Mouse (Mus musculus): Measurements from ENCODE around the gene Cbx1.

DNA sequence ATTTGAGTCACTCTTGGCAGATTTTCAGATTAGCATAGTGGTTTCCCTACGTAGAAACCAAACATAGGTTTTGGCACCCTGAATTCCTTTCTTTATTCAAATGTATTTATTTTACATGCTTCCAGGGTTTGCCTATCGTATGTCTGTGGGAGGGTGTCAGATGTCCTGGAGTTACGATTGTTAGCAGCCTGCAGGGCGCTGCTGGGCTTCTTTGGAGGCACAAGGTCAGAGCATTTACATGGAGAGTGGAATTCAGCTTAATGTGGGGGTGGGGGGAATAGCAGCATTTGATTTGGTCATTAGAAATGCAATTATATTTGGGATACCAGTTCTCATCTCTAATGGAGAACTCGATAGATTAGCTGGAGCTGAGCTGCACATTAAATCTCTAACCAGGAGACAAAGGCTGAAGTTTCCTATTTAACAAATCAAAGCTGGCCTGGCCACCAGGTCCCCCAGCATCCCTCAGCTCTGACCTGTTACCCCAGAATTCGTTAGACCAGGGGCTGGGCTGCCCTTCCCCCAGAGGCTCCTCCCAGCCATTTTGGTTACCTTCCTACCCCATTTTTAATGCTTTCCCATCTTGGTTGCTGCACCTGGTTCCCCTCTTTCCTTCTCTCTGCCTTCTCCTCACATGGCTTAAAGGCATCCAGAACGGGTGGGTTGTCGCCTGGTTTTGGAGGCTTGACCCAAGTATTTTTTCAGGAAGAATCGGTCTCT, 2.0 kb upstream of the Cbx1 start:
- TF ChIP-seq CTCF (IDR thresholded peaks at IDR 0.05 in 2 of 3, conservative IDR thresholded peaks at IDR 0.05 in 1 of 3; ENCODE audit: control insufficient read depth in 1 of 3, insufficient read depth in 1 of 3, low read depth in 2 of 3, low read length in 3 of 3, poor library complexity in 1 of 3, severe bottlenecking in 1 of 3) (no peak), USF1 (IDR thresholded peaks at IDR 0.05; ENCODE audit: low read depth, low read length) (no peak), POLR2A (IDR thresholded peaks at IDR 0.05; ENCODE audit: control insufficient read depth in 1 of 2, insufficient read depth in 1 of 2, low read depth in 1 of 2, low read length in 2 of 2, poor library complexity in 1 of 2) (no peak), NELFE (IDR thresholded peaks at IDR 0.05; ENCODE audit: low read depth, low read length) (no peak), POLR2AphosphoS2 (IDR thresholded peaks at IDR 0.05; ENCODE audit: low read length) (no peak), EP300 (IDR thresholded peaks at IDR 0.05; ENCODE audit: low read depth in 1 of 2, low read length in 2 of 2) (no peak), MAFK (IDR thresholded peaks at IDR 0.05; ENCODE audit: borderline replicate concordance, low read depth, low read length) (no peak), TCF12 (IDR thresholded peaks at IDR 0.05; ENCODE audit: low read depth, low read length) (no peak)

All from MEL (cell line).